In genomic region chr5:53638647-53639046, GRCm38 (mm10) we compare ENCODE assay signal across 9 mouse cellular contexts.
DNase-seq lines count a peak whose midpoint lies in the region; ATAC-seq and TF ChIP-seq lines count a peak whose summit lies in the region.
"Had no signal": no experiment of that assay in that cellular context is flagged by ENCODE, and none has a peak within 500 bp of the region (broad histone marks: within the 10 kb centered on the region; RNA-seq: fewer than 3 reads in every experiment).

No protein-coding gene starts in this region.

- peaks cover 4% of the 10 kb centered on the region; the same call in 1 of the 2 replicates for H3K4me1 ChIP-seq in cerebellum, adult 2 months (ENCODE audit: control insufficient read depth, insufficient read depth, low read length)
- H3K4me1 ChIP-seq in kidney, postnatal 0 days (replicated peaks; ENCODE audit: insufficient read depth, low read length) = no peaks in the 10 kb centered on the region
- H3K4me1 ChIP-seq in kidney, embryonic 16.5 days (ENCODE audit: insufficient read depth, low read length) = no peaks in the 10 kb centered on the region
- H3K4me1 ChIP-seq in neural tube, embryonic 15.5 days = no peaks in the 10 kb centered on the region
- H3K4me1 ChIP-seq: embryonic facial prominence, embryonic 12.5 days had no signal

- TF ChIP-seq POLR2A in cerebellum, adult 2 months (IDR thresholded peaks at IDR 0.05; ENCODE audit: borderline replicate concordance, insufficient read depth, low read length) = no peak

- no peak overlapping the region for H3K27ac ChIP-seq in cerebellum, adult 2 months (ENCODE audit: insufficient read depth, low read length)
- H3K27ac ChIP-seq in kidney, postnatal 0 days = no peak overlapping the region
- no peak overlapping the region for H3K27ac ChIP-seq in kidney, embryonic 16.5 days (ENCODE audit: low read length)
- H3K27ac ChIP-seq in neural tube, embryonic 15.5 days (replicated peaks) = no peak overlapping the region
- H3K27ac ChIP-seq: embryonic facial prominence, embryonic 12.5 days had no signal

- WGBS in cerebellum, adult 2 months = 70% methylated on average over 3 of the region's 3 CpGs
- WGBS in kidney, postnatal 0 days = 72% methylated on average over 3 of the region's 3 CpGs
- 70% methylated on average over 3 of the region's 3 CpGs for WGBS in kidney, embryonic 16.5 days
- WGBS in neural tube, embryonic 15.5 days = 90% methylated on average over 3 of the region's 3 CpGs

- TF ChIP-seq CTCF in cerebellum, adult 2 months (IDR thresholded peaks at IDR 0.05; ENCODE audit: borderline replicate concordance, insufficient read depth, low read depth, low read length) = no peak; the same call in 1 of the 2 replicates
- peak; percentile 74 for TF ChIP-seq CTCF in kidney, postnatal 0 days (IDR thresholded peaks at IDR 0.05; ENCODE audit: low read depth)

- H3K9ac ChIP-seq in kidney, postnatal 0 days (ENCODE audit: low read depth, low read length) = no peak overlapping the region
- H3K9ac ChIP-seq in kidney, embryonic 16.5 days (replicated peaks; ENCODE audit: low read length) = no peak overlapping the region
- no peak overlapping the region for H3K9ac ChIP-seq in neural tube, embryonic 15.5 days (replicated peaks)
- H3K9ac ChIP-seq: embryonic facial prominence, embryonic 12.5 days had no signal

- DNase-seq in cerebellum, adult 18-20 months = peak; percentile 8 to 16
- DNase-seq in cerebellum, adult 2 months = no peak
- peak; percentile 55 for DNase-seq in kidney, postnatal 0 days (ENCODE audit: low spot score)
- peak; percentile 79 for DNase-seq in A20 (ENCODE audit: low read depth, low spot score)
- DNase-seq in urinary bladder, postnatal 10 days (ENCODE audit: low spot score) = no peak

- no peaks in the 10 kb centered on the region for H3K27me3 ChIP-seq in cerebellum, adult 2 months (ENCODE audit: control insufficient read depth, insufficient read depth, low read length)
- H3K27me3 ChIP-seq in kidney, postnatal 0 days (ENCODE audit: insufficient read depth, low read length) = no peaks in the 10 kb centered on the region
- no peaks in the 10 kb centered on the region for H3K27me3 ChIP-seq in kidney, embryonic 16.5 days (ENCODE audit: insufficient read depth, low read length)
- H3K27me3 ChIP-seq in neural tube, embryonic 15.5 days (replicated peaks) = no peaks in the 10 kb centered on the region
- H3K27me3 ChIP-seq: embryonic facial prominence, embryonic 12.5 days had no signal

- peaks cover 10% of the 10 kb centered on the region; the same call in 1 of the 2 replicates for H3K36me3 ChIP-seq in kidney, postnatal 0 days (ENCODE audit: insufficient read depth, low read length)
- 0 out of 2 replicates have a peak, but pooled peaks cover 7% of the 10 kb centered on the region for H3K36me3 ChIP-seq in kidney, embryonic 16.5 days (ENCODE audit: insufficient read depth, low read length)
- H3K36me3 ChIP-seq in neural tube, embryonic 15.5 days = peaks cover 8% of the 10 kb centered on the region

- H3K4me2 ChIP-seq in kidney, postnatal 0 days (ENCODE audit: low read length) = no peak overlapping the region
- no peak overlapping the region for H3K4me2 ChIP-seq in kidney, embryonic 16.5 days (replicated peaks; ENCODE audit: low read depth, low read length)
- no peak overlapping the region for H3K4me2 ChIP-seq in neural tube, embryonic 15.5 days
- H3K4me2 ChIP-seq: embryonic facial prominence, embryonic 12.5 days had no signal

- H3K9me3 ChIP-seq in kidney, postnatal 0 days (replicated peaks; ENCODE audit: low read length) = no peaks in the 10 kb centered on the region
- H3K9me3 ChIP-seq in kidney, embryonic 16.5 days (ENCODE audit: low read length) = no peaks in the 10 kb centered on the region
- H3K9me3 ChIP-seq in neural tube, embryonic 15.5 days (replicated peaks) = no peaks in the 10 kb centered on the region
- H3K9me3 ChIP-seq: embryonic facial prominence, embryonic 12.5 days had no signal

- no peak overlapping the region for H3K4me3 ChIP-seq in cerebellum, adult 2 months (replicated peaks; ENCODE audit: insufficient read depth, low read depth, low read length)
- H3K4me3 ChIP-seq in kidney, postnatal 0 days (replicated peaks; ENCODE audit: low read depth, low read length) = no peak overlapping the region
- no peak overlapping the region for H3K4me3 ChIP-seq in kidney, embryonic 16.5 days (ENCODE audit: low read length)
- no peak overlapping the region for H3K4me3 ChIP-seq in neural tube, embryonic 15.5 days (replicated peaks)
- H3K4me3 ChIP-seq: embryonic facial prominence, embryonic 12.5 days had no signal

- no peak for ATAC-seq in kidney, postnatal 0 days (replicated peaks; ENCODE audit: low FRiP score, low read depth)
- ATAC-seq in kidney, embryonic 16.5 days (ENCODE audit: low FRiP score, low TSS enrichment) = no peak
- ATAC-seq in granulocyte monocyte progenitor cell, adult 5-6 weeks (replicated peaks; ENCODE audit: poor library complexity, severe bottlenecking) = peak; percentile 50; the same call in 1 of the 2 replicates
- ATAC-seq in neural tube, embryonic 15.5 days (ENCODE audit: low FRiP score) = no peak

Comparison
In these comparisons a context has a peak if more than half of its experiments do, and no peak if none do; other contexts are left out.
1. DNase-seq: peak in cerebellum, adult 18-20 months (2 of 2), kidney, postnatal 0 days (single experiment) and A20 (single experiment); none in cerebellum, adult 2 months (0 of 2) and urinary bladder, postnatal 10 days (single experiment).